Mouse (Mus musculus) retina, postnatal 1 day (tissue): ENCODE measurements around the gene Gm10409.
"Not testable (repeated sequence)": the region's sequence is repeated elsewhere in the genome, so short reads cannot be mapped to it uniquely, and the experiment has no call there.

Experiments used
- DNase-seq: peaks from one replicate; pipeline ENCODE4 v3.0.0-alpha.2; 2012

Gene Gm10409

DNA sequence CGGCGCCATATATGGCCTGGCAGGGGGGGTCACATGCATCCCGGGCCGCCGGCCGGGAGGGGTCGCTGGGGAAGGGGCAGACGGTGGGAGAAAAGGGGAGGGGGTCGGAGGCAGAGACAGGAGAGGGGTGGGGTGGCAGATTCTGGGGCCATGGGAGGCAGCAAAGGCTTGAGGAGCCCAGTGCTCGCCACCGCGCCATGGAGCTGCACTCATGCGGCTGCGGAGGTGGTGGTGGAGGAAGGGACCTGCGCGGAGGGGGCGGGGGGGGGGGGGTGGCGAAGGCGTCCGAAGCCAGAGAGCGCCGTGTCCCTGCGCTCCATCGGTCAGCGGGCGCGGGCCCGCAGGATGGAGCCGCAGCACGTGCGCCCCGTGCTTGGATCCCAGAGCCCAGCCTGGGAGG, at the start of gene Gm10409:
TSS of gene Gm10409 (plus strand) at position 301 of the 400 bp plus-strand sequence.
- not testable (repeated sequence) for DNase-seq

GRCm38 (mm10) chr14:3394793-3395192, 17.6 kb upstream of the Gm10409 start, which contains the start of gene Gm10413:
TSS of gene Gm10413 (plus strand) at chr14:3395093.
- DNase-seq = not testable (repeated sequence)

DNA sequence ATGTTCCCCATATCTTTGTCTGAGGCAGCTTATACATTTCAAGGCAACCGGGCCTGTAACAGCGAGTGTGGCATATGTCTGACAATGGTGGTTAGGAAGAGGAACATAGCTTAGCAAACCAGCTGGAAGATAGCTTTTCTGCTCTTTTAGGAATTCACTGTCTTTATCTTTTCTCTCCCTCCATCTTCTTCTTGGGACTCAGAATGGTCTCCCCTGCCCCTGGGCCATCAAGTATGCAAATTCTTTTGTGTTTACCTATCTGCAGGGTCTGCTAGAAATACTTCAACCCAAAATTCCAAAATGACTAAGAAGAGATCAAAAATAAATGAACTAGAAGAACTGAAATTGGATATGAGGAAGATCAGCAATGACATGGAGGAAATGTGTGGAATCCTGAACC, 15.4 kb downstream of the Gm10409 start, which contains the start of gene Gm3005:
TSS of gene Gm3005 (plus strand) at position 301 of the 400 bp plus-strand sequence.
- not testable (repeated sequence) for DNase-seq

- not testable (repeated sequence) for DNase-seq
Observed at GRCm38 (mm10) chr14:3449079-3449478, 36.7 kb downstream of the Gm10409 start, which contains the start of gene Gm10408. TSS of gene Gm10408 (plus strand) at chr14:3449379.
